Mouse (Mus musculus): ENCODE measurements at regions not wholly inside any gene's neighbourhood (a gene's known extent, or its start where the extent isn't known, plus 50 kb on each side); places are given as distances from the start of the nearest gene placed in this dataset.

GRCm38 (mm10) chr4:45585188-45585820, 53.0 kb upstream of the Shb start:
- Histone ChIP-seq H3K4me3 (ENCODE audit: low read depth, low read length) (no peak overlapping the region), H3K27me3 (ENCODE audit: control insufficient read depth, insufficient read depth, low read length) (peaks cover 28% of the 10 kb centered on the region), H3K36me3 (ENCODE audit: control insufficient read depth, insufficient read depth, low read length) (no peaks in the 10 kb centered on the region), H3K9ac (ENCODE audit: low read depth, low read length) (no peak overlapping the region), H3K4me1 (ENCODE audit: control insufficient read depth, insufficient read depth, low read length) (no peaks in the 10 kb centered on the region), H3K27ac (ENCODE audit: low read depth, low read length) (no peak overlapping the region), H3K9me3 (replicated peaks; ENCODE audit: control insufficient read depth, low read length) (no peaks in the 10 kb centered on the region), H3K4me2 (no peak overlapping the region)
- no peak for ATAC-seq (replicated peaks; ENCODE audit: insufficient number of reproducible peaks, low FRiP score, low TSS enrichment)
- 43% methylated on average over 8 of the region's 8 CpGs for WGBS (ENCODE audit: insufficient replicate concordance)

GRCm38 (mm10) chr4:45583966-45584365, 51.7 kb upstream of the Shb start:
- Histone ChIP-seq H3K4me2 (no peak overlapping the region), H3K4me1 (ENCODE audit: control insufficient read depth, insufficient read depth, low read length) (no peaks in the 10 kb centered on the region), H3K27me3 (ENCODE audit: control insufficient read depth, insufficient read depth, low read length) (peaks cover 25% of the 10 kb centered on the region), H3K27ac (ENCODE audit: low read depth, low read length) (no peak overlapping the region), H3K36me3 (ENCODE audit: control insufficient read depth, insufficient read depth, low read length) (no peaks in the 10 kb centered on the region), H3K9me3 (replicated peaks; ENCODE audit: control insufficient read depth, low read length) (no peaks in the 10 kb centered on the region), H3K4me3 (ENCODE audit: low read depth, low read length) (no peak overlapping the region), H3K9ac (ENCODE audit: low read depth, low read length) (no peak overlapping the region)
- ATAC-seq (replicated peaks; ENCODE audit: insufficient number of reproducible peaks, low FRiP score, low TSS enrichment): no peak
- WGBS (ENCODE audit: insufficient replicate concordance): 52% methylated on average over 4 of the region's 4 CpGs

- 66% methylated on average over 5 of the region's 5 CpGs for WGBS (ENCODE audit: insufficient replicate concordance)
- peaks cover 23% of the 10 kb centered on the region for H3K27me3 ChIP-seq (ENCODE audit: control insufficient read depth, insufficient read depth, low read length)
Observed at GRCm38 (mm10) chr4:45582496-45582895, 50.2 kb upstream of the Shb start.

More at GRCm38 (mm10) chr4:45582496-45582895, 50.2 kb upstream of the Shb start:
- H3K4me2 ChIP-seq: no peak overlapping the region
- no peaks in the 10 kb centered on the region for H3K4me1 ChIP-seq (ENCODE audit: control insufficient read depth, insufficient read depth, low read length)
- no peak for ATAC-seq (replicated peaks; ENCODE audit: insufficient number of reproducible peaks, low FRiP score, low TSS enrichment)
- H3K9ac ChIP-seq (ENCODE audit: low read depth, low read length): no peak overlapping the region
- H3K36me3 ChIP-seq (ENCODE audit: control insufficient read depth, insufficient read depth, low read length): no peaks in the 10 kb centered on the region
- H3K4me3 ChIP-seq (ENCODE audit: low read depth, low read length): no peak overlapping the region
- H3K9me3 ChIP-seq (replicated peaks; ENCODE audit: control insufficient read depth, low read length): no peaks in the 10 kb centered on the region
- no peak overlapping the region for H3K27ac ChIP-seq (ENCODE audit: low read depth, low read length)
